Mouse (Mus musculus) midbrain, embryonic 13.5 days (tissue): ENCODE data around the gene Stac2. TPM values are rescaled to one million over a fixed set of nuclear protein-coding genes. Genes with fewer than 3 reads are reported as not detected.

Experiments used
- ATAC-seq: fragments of 200-750 bp; cut with Nextera tagmentation; 2 replicates; pipeline ENCODE4 v1.8.0; 2017; ENCODE audit warnings: mild to moderate bottlenecking, moderate TSS enrichment, moderate library complexity
- H3K27ac ChIP-seq: fragments of 300-500 bp; sonication (generic); 2 replicates; pipeline ENCODE4 v1.5.1; 2015; ENCODE audit warnings: inconsistent platforms, mild to moderate bottlenecking, moderate library complexity
- H3K27me3 ChIP-seq: fragments of 300-500 bp; sonication (generic); 2 replicates; pipeline ENCODE4 v1.6.1; 2015; ENCODE audit warnings: mild to moderate bottlenecking, inconsistent platforms
- H3K36me3 ChIP-seq: fragments of 300-500 bp; sonication (generic); 2 replicates; pipeline ENCODE4 v1.6.1; 2015; ENCODE audit warnings: mild to moderate bottlenecking, inconsistent platforms
- H3K4me1 ChIP-seq: fragments of 300-500 bp; sonication (generic); replicated peaks from 2 replicates; pipeline ENCODE4 v1.6.1; 2015; ENCODE audit warnings: inconsistent platforms
- H3K4me2 ChIP-seq: fragments of 300-500 bp; sonication (generic); replicated peaks from 2 replicates; pipeline ENCODE4 v1.6.1; 2015; ENCODE audit warnings: moderate library complexity, mild to moderate bottlenecking, inconsistent platforms
- H3K4me3 ChIP-seq: fragments of 300-500 bp; sonication (generic); replicated peaks from 2 replicates; pipeline ENCODE4 v1.5.1; 2015; ENCODE audit warnings: mild to moderate bottlenecking, inconsistent platforms
- H3K9ac ChIP-seq: fragments of 300-500 bp; sonication (generic); replicated peaks from 2 replicates; pipeline ENCODE4 v1.6.1; 2015; ENCODE audit warnings: mild to moderate bottlenecking, inconsistent platforms
- H3K9me3 ChIP-seq: fragments of 300-500 bp; sonication (generic); 2 replicates; pipeline ENCODE4 v1.6.1; 2016; ENCODE audit warnings: mild to moderate bottlenecking, inconsistent platforms
- WGBS: fragments of 180-500 bp; shearing (Covaris S2); methylation state at CpG from one replicate; pipeline ENCODE4 v1.1.7; 2015; 5-methylcytosine and 5-hydroxymethylcytosine counted together
- polyA plus RNA-seq: library from polyadenylated mRNA; unstranded; fragments of >200 nt; fragmentation: Nextera tagmentation; extraction: Ambion mirVana; gene quantifications from 2 replicates; pipeline ENCODE4 v1.2.1, GENCODE M21; 2015

Stac2 gene
- polyA plus RNA-seq, 1 experiment from 2014 or later: 1.7 TPM

DNA sequence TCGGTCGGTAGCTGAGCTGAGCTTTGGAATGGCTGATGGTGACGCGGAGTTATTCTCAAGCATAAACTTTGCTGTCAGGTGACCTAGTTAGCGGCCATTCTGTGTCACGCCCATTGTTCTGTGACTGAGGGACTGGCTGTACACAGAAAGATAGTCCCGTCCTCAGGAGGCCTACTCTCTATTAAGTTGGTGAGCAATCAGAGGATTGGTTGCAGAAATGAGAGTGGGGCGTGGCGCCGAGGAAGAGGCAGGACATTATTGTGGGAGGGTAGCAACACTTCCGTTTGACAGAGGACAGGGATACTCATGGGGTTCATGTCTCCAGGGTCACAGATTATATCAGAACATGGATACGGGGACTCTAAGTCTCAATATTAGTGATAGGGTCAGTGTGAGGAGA lies 12.9 kb upstream of the Stac2 start:
- ATAC-seq: no peak
- H3K9ac ChIP-seq: no peak overlapping the region

GRCm38 (mm10) chr11:98061904-98062562 lies 8.8 kb upstream of the Stac2 start:
- H3K9ac ChIP-seq: no peak overlapping the region
- no peak overlapping the region for H3K4me3 ChIP-seq
- H3K27me3 ChIP-seq: 0 out of 2 replicates have a peak, but pooled peaks cover 4% of the 10 kb centered on the region
- WGBS: 64% methylated on average over 6 of the region's 6 CpGs
- no peak overlapping the region for H3K4me2 ChIP-seq
- ATAC-seq: no peak
- H3K36me3 ChIP-seq: no peaks in the 10 kb centered on the region
- no peak overlapping the region for H3K27ac ChIP-seq
- H3K4me1 ChIP-seq: peaks cover 12% of the 10 kb centered on the region
- H3K9me3 ChIP-seq: no peaks in the 10 kb centered on the region

More for the DNA sequence above, 12.9 kb upstream of the Stac2 start:
- Histone ChIP-seq H3K4me1 (no peaks in the 10 kb centered on the region), H3K27ac (no peak overlapping the region), H3K4me3 (no peak overlapping the region), H3K4me2 (no peak overlapping the region), H3K9me3 (no peaks in the 10 kb centered on the region), H3K27me3 (no peaks in the 10 kb centered on the region), H3K36me3 (no peaks in the 10 kb centered on the region)
- 91% methylated on average over 12 of the region's 12 CpGs for WGBS

- no peak for ATAC-seq
- H3K27me3 ChIP-seq: 0 out of 2 replicates have a peak, but pooled peaks cover 4% of the 10 kb centered on the region
- H3K4me1 ChIP-seq: peaks cover 12% of the 10 kb centered on the region
- 66% methylated on average over 3 of the region's 3 CpGs for WGBS
- H3K9ac ChIP-seq: no peak overlapping the region
- no peak overlapping the region for H3K4me3 ChIP-seq
- H3K9me3 ChIP-seq: no peaks in the 10 kb centered on the region
- H3K36me3 ChIP-seq: no peaks in the 10 kb centered on the region
- H3K4me2 ChIP-seq: no peak overlapping the region
- H3K27ac ChIP-seq: no peak overlapping the region
Measured at GRCm38 (mm10) chr11:98061441-98061840, 8.2 kb upstream of the Stac2 start.

DNA sequence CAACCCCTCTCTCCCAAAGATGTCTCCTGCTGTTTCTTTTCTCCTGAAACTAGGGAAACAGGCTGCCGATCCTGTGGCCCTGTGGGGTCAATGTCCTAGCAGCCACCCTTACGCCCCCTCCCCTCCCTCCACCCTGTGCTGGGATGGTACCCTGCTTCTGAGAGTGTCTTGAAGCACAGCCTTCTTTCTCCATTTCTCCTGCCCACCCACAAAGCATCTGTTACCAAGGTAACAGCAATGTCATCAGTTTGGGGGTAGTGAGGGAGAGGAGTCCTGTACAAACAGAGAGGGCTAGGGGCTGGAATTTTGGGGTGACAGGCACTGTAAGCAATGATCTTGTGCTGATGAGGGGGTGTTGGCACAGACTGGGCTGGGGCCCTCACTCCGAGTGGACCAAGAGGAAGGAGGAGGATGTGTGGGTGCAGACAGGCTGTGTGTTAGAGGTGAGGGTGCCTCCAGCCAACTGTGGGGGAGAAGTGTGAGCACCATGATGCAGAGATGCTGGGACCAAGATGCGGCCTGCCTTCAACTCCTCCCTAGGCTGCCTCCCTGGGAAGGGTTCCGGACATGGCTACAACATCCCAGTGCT lies 6.9 kb upstream of the Stac2 start:
- no peak overlapping the region for H3K4me2 ChIP-seq
- peak overlapping the region; percentile 5; the same call in 1 of the 2 replicates for H3K9ac ChIP-seq
- no peak for ATAC-seq
- no peaks in the 10 kb centered on the region for H3K9me3 ChIP-seq
- WGBS: 62% methylated on average over 5 of the region's 5 CpGs
- H3K36me3 ChIP-seq: no peaks in the 10 kb centered on the region
- H3K27ac ChIP-seq: no peak overlapping the region
- no peak overlapping the region for H3K4me3 ChIP-seq
- H3K4me1 ChIP-seq: peaks cover 12% of the 10 kb centered on the region
- peaks cover 10% of the 10 kb centered on the region for H3K27me3 ChIP-seq

GRCm38 (mm10) chr11:98059662-98060061 lies 6.4 kb upstream of the Stac2 start:
- H3K36me3 ChIP-seq: no peaks in the 10 kb centered on the region
- 59% methylated on average over 7 of the region's 7 CpGs for WGBS
- no peak overlapping the region; the same call in 1 of the 2 replicates for H3K27ac ChIP-seq
- no peaks in the 10 kb centered on the region for H3K9me3 ChIP-seq
- peaks cover 12% of the 10 kb centered on the region for H3K4me1 ChIP-seq
- H3K27me3 ChIP-seq: peaks cover 14% of the 10 kb centered on the region
- H3K9ac ChIP-seq: 0 out of 2 replicates have a peak overlapping the region, but pooled peaks have one; percentile 5
- ATAC-seq: no peak
- H3K4me3 ChIP-seq: no peak overlapping the region
- H3K4me2 ChIP-seq: no peak overlapping the region

GRCm38 (mm10) chr11:98057998-98058397 lies 4.7 kb upstream of the Stac2 start:
- Histone ChIP-seq H3K9ac (no peak overlapping the region), H3K4me3 (no peak overlapping the region), H3K9me3 (no peaks in the 10 kb centered on the region), H3K4me1 (peaks cover 19% of the 10 kb centered on the region), H3K4me2 (no peak overlapping the region), H3K27me3 (peaks cover 27% of the 10 kb centered on the region), H3K36me3 (no peaks in the 10 kb centered on the region), H3K27ac (no peak overlapping the region)
- 85% methylated on average over 5 of the region's 5 CpGs for WGBS
- no peak for ATAC-seq

DNA sequence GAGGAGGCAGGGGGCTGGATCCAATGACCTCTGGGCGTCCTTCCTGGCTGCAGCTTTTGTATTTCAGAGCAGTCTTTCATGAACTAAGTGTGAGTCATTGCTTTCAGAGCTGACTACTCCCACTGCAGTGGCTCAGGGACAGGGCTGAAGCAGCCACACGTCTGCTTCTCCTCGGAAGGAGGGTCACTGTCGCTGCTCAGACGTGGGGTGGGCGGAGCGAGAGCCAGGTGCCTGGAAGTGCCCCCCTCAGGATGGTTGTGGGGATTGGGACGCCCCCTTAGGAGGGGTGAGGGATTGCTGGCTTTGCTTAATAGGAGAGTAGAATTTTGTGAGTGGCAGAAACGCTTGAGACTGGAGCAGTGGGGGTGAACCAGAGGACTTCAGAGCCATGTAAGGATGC lies 4.2 kb upstream of the Stac2 start:
- Histone ChIP-seq H3K4me1 (peaks cover 24% of the 10 kb centered on the region), H3K27me3 (peaks cover 32% of the 10 kb centered on the region), H3K27ac (no peak overlapping the region), H3K4me2 (no peak overlapping the region), H3K9ac (no peak overlapping the region), H3K4me3 (no peak overlapping the region), H3K36me3 (no peaks in the 10 kb centered on the region), H3K9me3 (no peaks in the 10 kb centered on the region)
- WGBS: 39% methylated on average over 9 of the region's 9 CpGs
- ATAC-seq: no peak

GRCm38 (mm10) chr11:98052129-98052988 lies 903 bp downstream of the Stac2 start:
- Histone ChIP-seq H3K36me3 (no peaks in the 10 kb centered on the region), H3K27me3 (peaks cover 76% of the 10 kb centered on the region), H3K4me2 (peak overlapping the region; percentile 69), H3K4me1 (peaks cover 27% of the 10 kb centered on the region), H3K27ac (no peak overlapping the region), H3K9me3 (no peaks in the 10 kb centered on the region), H3K4me3 (peak overlapping the region; percentile 51), H3K9ac (peak overlapping the region; percentile 67)
- WGBS: under 1% methylated on average over 75 of the region's 83 CpGs
- ATAC-seq: peak; percentile 49

GRCm38 (mm10) chr11:98051611-98052128 lies 1.6 kb downstream of the Stac2 start:
- H3K36me3 ChIP-seq: no peaks in the 10 kb centered on the region
- peak overlapping the region; percentile 67; the same call in 1 of the 2 replicates for H3K9ac ChIP-seq
- no peak overlapping the region for H3K27ac ChIP-seq
- WGBS: 7% methylated on average over 12 of the region's 12 CpGs
- peak overlapping the region; percentile 69 for H3K4me2 ChIP-seq
- peaks cover 78% of the 10 kb centered on the region for H3K27me3 ChIP-seq
- peak overlapping the region; percentile 51 for H3K4me3 ChIP-seq
- peaks cover 27% of the 10 kb centered on the region for H3K4me1 ChIP-seq
- no peaks in the 10 kb centered on the region for H3K9me3 ChIP-seq
- ATAC-seq: no peak

DNA sequence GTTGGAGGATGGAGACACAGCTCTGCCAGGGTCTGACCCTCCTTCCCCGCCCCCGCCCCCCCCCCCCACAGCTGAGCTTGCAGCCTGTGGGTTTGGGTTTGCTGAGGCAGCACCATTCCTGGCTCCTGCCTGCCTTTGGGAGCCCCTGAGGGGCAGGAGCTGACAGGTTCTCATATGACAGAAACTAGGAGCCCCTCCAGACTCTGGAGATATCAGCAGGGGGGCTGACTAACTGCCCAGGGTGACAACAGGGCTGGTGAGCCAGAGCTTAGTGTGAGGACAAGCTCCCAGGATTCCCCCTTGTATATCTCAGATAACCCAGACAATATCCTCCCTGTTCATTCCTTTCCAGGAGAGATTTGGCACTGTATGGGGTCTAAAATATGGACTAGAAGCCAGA lies 2.3 kb downstream of the Stac2 start:
- H3K36me3 ChIP-seq: no peaks in the 10 kb centered on the region
- peaks cover 27% of the 10 kb centered on the region for H3K4me1 ChIP-seq
- 33% methylated on average over 1 of the region's 2 CpGs for WGBS
- peaks cover 78% of the 10 kb centered on the region for H3K27me3 ChIP-seq
- H3K9ac ChIP-seq: no peak overlapping the region
- H3K4me3 ChIP-seq: no peak overlapping the region
- no peaks in the 10 kb centered on the region for H3K9me3 ChIP-seq
- no peak overlapping the region for H3K27ac ChIP-seq
- H3K4me2 ChIP-seq: no peak overlapping the region
- no peak for ATAC-seq

DNA sequence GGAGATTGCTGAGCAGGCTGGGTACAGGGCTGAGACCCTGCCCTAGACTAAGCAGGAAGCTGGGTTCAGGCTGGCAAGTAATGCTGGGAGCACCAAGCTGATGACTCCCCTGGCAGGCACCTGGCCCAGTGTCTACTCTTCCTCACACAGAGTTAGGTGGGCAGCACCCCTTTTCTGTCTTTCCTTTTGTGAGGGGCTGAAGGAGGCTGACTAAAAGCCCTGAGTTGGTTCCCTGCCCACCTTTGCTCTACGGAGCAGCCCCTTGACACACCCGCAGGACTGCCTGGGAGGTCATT lies 2.8 kb downstream of the Stac2 start:
- peaks cover 74% of the 10 kb centered on the region for H3K27me3 ChIP-seq
- WGBS: 22% methylated on average over 2 of the region's 2 CpGs
- H3K9me3 ChIP-seq: no peaks in the 10 kb centered on the region
- no peak overlapping the region for H3K27ac ChIP-seq
- no peak overlapping the region for H3K4me3 ChIP-seq
- H3K36me3 ChIP-seq: no peaks in the 10 kb centered on the region
- H3K4me1 ChIP-seq: peaks cover 27% of the 10 kb centered on the region
- H3K4me2 ChIP-seq: no peak overlapping the region
- H3K9ac ChIP-seq: no peak overlapping the region
- no peak for ATAC-seq
